Mouse (Mus musculus) G1E (cell line): ENCODE measurements at regions not wholly inside any gene's neighbourhood (a gene's known extent, or its start where the extent isn't known, plus 50 kb on each side); places are given as distances from the start of the nearest gene placed in this dataset.

Source experiments
- CTCF ChIP-seq: IDR thresholded peaks from 2 replicates; pipeline ENCODE4 v1.5.1; 2012; ENCODE audit warnings: low read depth, low read length, inconsistent platforms, mixed read lengths
- POLR2AphosphoS5 ChIP-seq: IDR thresholded peaks from 2 replicates; pipeline ENCODE4 v1.6.1; 2012; ENCODE audit warnings: low read depth, low read length, inconsistent platforms; ENCODE audit not compliant: insufficient replicate concordance

DNA sequence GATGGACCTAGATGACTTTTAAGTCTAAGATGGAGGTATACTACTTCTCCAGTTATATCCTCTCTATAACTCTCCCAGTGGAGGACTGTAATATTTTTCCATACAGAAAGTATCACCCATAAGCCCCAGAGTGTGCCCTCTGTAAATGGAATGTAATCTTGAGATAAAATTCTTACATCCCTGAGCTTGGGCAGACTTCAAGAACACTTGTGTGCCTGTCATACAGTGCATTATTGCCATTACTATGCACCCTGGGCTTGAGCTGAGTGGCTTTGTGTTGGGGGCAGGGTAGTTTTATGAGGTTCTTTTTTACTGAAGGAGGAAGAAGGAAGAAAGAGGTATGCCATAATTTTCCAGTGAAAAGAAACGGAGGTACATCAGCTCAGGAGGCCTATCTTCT lies 193.1 kb upstream of the Slco3a1 start:
- TF ChIP-seq CTCF = no peak
- TF ChIP-seq POLR2AphosphoS5 = no peak
